Mouse (Mus musculus) small intestine, adult 2 months (tissue): ENCODE measurements around the gene Itga9. TPM values are rescaled to one million over a fixed set of nuclear protein-coding genes. Genes with fewer than 3 reads are reported as not detected.

Experiments
- H3K27ac ChIP-seq: fragments of 200-500 bp; 2 replicates; pipeline ENCODE4 v1.5.1; 2012; ENCODE audit warnings: low read depth, low read length, control low read depth, inconsistent platforms; ENCODE audit not compliant: insufficient read depth
- H3K27me3 ChIP-seq: fragments of 200-500 bp; 2 replicates; pipeline ENCODE4 v1.6.1; 2012; ENCODE audit warnings: mild to moderate bottlenecking, moderate library complexity, low read length, inconsistent platforms; ENCODE audit not compliant: control insufficient read depth, insufficient read depth
- H3K36me3 ChIP-seq: fragments of 200-500 bp; 2 replicates; pipeline ENCODE4 v1.6.1; 2012; ENCODE audit warnings: mild to moderate bottlenecking, low read length, control low read depth, inconsistent platforms; ENCODE audit not compliant: control insufficient read depth, insufficient read depth
- H3K4me1 ChIP-seq: fragments of 200-500 bp; 2 replicates; pipeline ENCODE4 v1.6.1; 2012; ENCODE audit warnings: low read length, inconsistent platforms, mixed read lengths; ENCODE audit not compliant: control insufficient read depth, insufficient read depth, insufficient read length
- H3K4me3 ChIP-seq: fragments of 200-500 bp; 2 replicates; pipeline ENCODE4 v1.5.1; 2012; ENCODE audit warnings: low read depth, mild to moderate bottlenecking, control low read depth, inconsistent platforms, low read length, moderate library complexity
- CTCF ChIP-seq: fragments of 200-500 bp; IDR thresholded peaks from 2 replicates; pipeline ENCODE4 v1.5.1; 2012; ENCODE audit warnings: low read depth, mild to moderate bottlenecking, control low read depth, inconsistent platforms, low read length, moderate library complexity, mixed read lengths; ENCODE audit not compliant: insufficient replicate concordance, insufficient read length; ENCODE audit errors: extremely low read depth
- POLR2A ChIP-seq: fragments of 200-500 bp; IDR thresholded peaks from 2 replicates; pipeline ENCODE4 v1.6.1; 2012; ENCODE audit warnings: low read depth, mild to moderate bottlenecking, control low read depth, inconsistent platforms, low read length, moderate library complexity
- WGBS: fragments of 180-500 bp; shearing (Covaris S2); methylation state at CpG from one replicate; pipeline ENCODE4 v1.1.7; 2018; 5-methylcytosine and 5-hydroxymethylcytosine counted together
- polyA plus RNA-seq: library from polyadenylated mRNA; depleted of rRNA; stranded (reverse); fragments of >200 nt; gene quantifications from 2 replicates; pipeline ENCODE4 v1.2.3, GENCODE M21; 2012

Itga9 gene
- polyA plus RNA-seq, 1 experiment: 8.0 TPM

GRCm38 (mm10) chr9:118914589-118914988 is 308.1 kb downstream of the Itga9 start:
- 50% methylated on average over 8 of the region's 8 CpGs for WGBS
- H3K27ac ChIP-seq: no peak overlapping the region
- TF ChIP-seq POLR2A (no peak), CTCF (no peak)
- no peaks in the 10 kb centered on the region for H3K4me1 ChIP-seq
- no peak overlapping the region for H3K4me3 ChIP-seq
- H3K36me3 ChIP-seq: no peaks in the 10 kb centered on the region
- H3K27me3 ChIP-seq: no peaks in the 10 kb centered on the region

GRCm38 (mm10) chr9:118915290-118915689 is 308.8 kb downstream of the Itga9 start:
- H3K4me3 ChIP-seq: no peak overlapping the region
- no peaks in the 10 kb centered on the region for H3K27me3 ChIP-seq
- H3K27ac ChIP-seq: no peak overlapping the region
- no peak for TF ChIP-seq POLR2A
- peak; percentile 69; the same call in 1 of the 2 replicates for TF ChIP-seq CTCF
- H3K4me1 ChIP-seq: no peaks in the 10 kb centered on the region
- no peaks in the 10 kb centered on the region for H3K36me3 ChIP-seq
- WGBS: 61% methylated on average over 5 of the region's 5 CpGs

- H3K36me3 ChIP-seq: no peaks in the 10 kb centered on the region
- TF ChIP-seq POLR2A (no peak), CTCF (no peak)
- H3K27me3 ChIP-seq: no peaks in the 10 kb centered on the region
- peaks cover 2% of the 10 kb centered on the region; the same call in 1 of the 2 replicates for H3K4me1 ChIP-seq
- 59% methylated on average over 16 of the region's 16 CpGs for WGBS
- H3K4me3 ChIP-seq: no peak overlapping the region
- H3K27ac ChIP-seq: no peak overlapping the region
Measured at GRCm38 (mm10) chr9:118919672-118920186, 313.2 kb downstream of the Itga9 start.

- no peaks in the 10 kb centered on the region for H3K36me3 ChIP-seq
- H3K4me1 ChIP-seq: peaks cover 4% of the 10 kb centered on the region; the same call in 1 of the 2 replicates
- H3K27ac ChIP-seq: no peak overlapping the region
- TF ChIP-seq CTCF (peak; percentile 95), POLR2A (no peak)
- H3K4me3 ChIP-seq: no peak overlapping the region
- no peaks in the 10 kb centered on the region for H3K27me3 ChIP-seq
- 38% methylated on average over 12 of the region's 12 CpGs for WGBS
Measured at GRCm38 (mm10) chr9:118920798-118921515, 314.5 kb downstream of the Itga9 start.

- H3K4me1 ChIP-seq: peaks cover 4% of the 10 kb centered on the region; the same call in 1 of the 2 replicates
- no peak overlapping the region for H3K4me3 ChIP-seq
- H3K27me3 ChIP-seq: no peaks in the 10 kb centered on the region
- H3K27ac ChIP-seq: no peak overlapping the region
- TF ChIP-seq POLR2A (no peak), CTCF (no peak)
- WGBS: 63% methylated on average over 3 of the region's 3 CpGs
- no peaks in the 10 kb centered on the region for H3K36me3 ChIP-seq
Measured at GRCm38 (mm10) chr9:118921926-118922325, 315.4 kb downstream of the Itga9 start.

- Histone ChIP-seq H3K27ac (no peak overlapping the region), H3K27me3 (no peaks in the 10 kb centered on the region), H3K4me3 (peak overlapping the region; percentile 92; the same call in 1 of the 2 replicates), H3K4me1 (peaks cover 18% of the 10 kb centered on the region), H3K36me3 (no peaks in the 10 kb centered on the region)
- 46% methylated on average over 16 of the region's 16 CpGs for WGBS
- TF ChIP-seq CTCF: no peak
Measured at GRCm38 (mm10) chr9:118924554-118925085, 318.1 kb downstream of the Itga9 start.
